Mouse (Mus musculus): ENCODE measurements around the gene Zranb3.

DNA sequence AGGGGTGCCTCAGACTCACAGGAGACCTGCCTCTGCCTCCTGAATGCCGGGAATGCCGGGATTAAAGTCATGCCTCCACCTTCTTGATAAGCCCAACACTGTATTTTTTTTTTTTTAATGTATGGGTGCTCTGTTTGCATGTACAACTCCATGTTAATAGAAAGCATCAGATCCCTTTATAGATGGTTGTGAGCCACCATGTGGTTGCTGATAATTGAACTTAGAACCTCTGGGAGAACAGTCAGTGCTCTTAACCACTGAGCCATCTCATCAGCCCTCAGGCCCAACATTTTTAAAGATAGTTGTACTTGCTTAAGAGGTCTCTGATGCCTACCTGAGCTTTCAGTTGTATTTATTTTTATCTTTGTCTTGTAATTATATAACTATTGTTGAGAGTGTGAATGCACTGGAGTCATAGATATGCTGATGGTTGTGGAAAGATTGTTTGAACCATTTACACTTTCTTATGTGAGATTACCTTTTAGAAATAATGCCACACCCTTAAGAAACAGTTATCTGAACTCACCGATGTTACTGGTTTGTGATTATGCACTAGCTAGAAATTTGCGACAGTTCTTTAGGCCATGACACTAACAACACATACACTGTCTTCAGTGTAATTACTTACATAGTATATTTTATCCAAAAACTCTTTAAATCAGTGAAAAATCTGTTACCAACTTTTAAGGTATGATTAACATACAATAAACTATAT lies 18.2 kb upstream of the Zranb3 start:
- no peak for TF ChIP-seq POLR2A (IDR thresholded peaks at IDR 0.05; ENCODE audit: insufficient read depth, low read depth, low read length)
- no peak for TF ChIP-seq CTCF (IDR thresholded peaks at IDR 0.05; ENCODE audit: insufficient read depth, low read depth, low read length)

All from olfactory bulb, adult 2 months (tissue).